Mouse (Mus musculus): ENCODE results near the gene Wnk3. TPM values are rescaled to one million over a fixed set of nuclear protein-coding genes. Genes with fewer than 3 reads are reported as not detected.
A peak's percentile ranks its signal among the peaks of the same experiment; 100 is the strongest.

Wnk3 gene
- polyA plus RNA-seq, 1 experiment from 2014 or later = 12.6 TPM

GRCm38 (mm10) chrX:151345333-151346125 lies 147.7 kb downstream of the Wnk3 start:
- Histone ChIP-seq H3K4me3 (peak overlapping the region; percentile 63), H3K4me2 (peak overlapping the region; percentile 68), H3K4me1 (peaks cover 17% of the 10 kb centered on the region), H3K27ac (no peak overlapping the region), H3K27me3 (no peaks in the 10 kb centered on the region), H3K36me3 (ENCODE audit: poor library complexity, severe bottlenecking) (no peaks in the 10 kb centered on the region), H3K9ac (peak overlapping the region; percentile 72), H3K9me3 (replicated peaks) (no peaks in the 10 kb centered on the region)
- ATAC-seq = no peak
- WGBS = 24% methylated on average over 11 of the region's 11 CpGs

- no peak overlapping the region for H3K4me3 ChIP-seq
- H3K9me3 ChIP-seq (replicated peaks) = no peaks in the 10 kb centered on the region
- no peaks in the 10 kb centered on the region for H3K36me3 ChIP-seq (ENCODE audit: poor library complexity, severe bottlenecking)
- H3K4me2 ChIP-seq = no peak overlapping the region
- H3K9ac ChIP-seq = no peak overlapping the region
- ATAC-seq = no peak
- H3K4me1 ChIP-seq = peaks cover 17% of the 10 kb centered on the region
- H3K27me3 ChIP-seq = no peaks in the 10 kb centered on the region
- no peak overlapping the region for H3K27ac ChIP-seq
Observed at GRCm38 (mm10) chrX:151347278-151347677, 149.4 kb downstream of the Wnk3 start.

- Histone ChIP-seq H3K4me1 (peaks cover 17% of the 10 kb centered on the region), H3K4me3 (no peak overlapping the region), H3K27me3 (no peaks in the 10 kb centered on the region), H3K9ac (no peak overlapping the region), H3K4me2 (no peak overlapping the region), H3K36me3 (ENCODE audit: poor library complexity, severe bottlenecking) (no peaks in the 10 kb centered on the region), H3K9me3 (replicated peaks) (no peaks in the 10 kb centered on the region), H3K27ac (no peak overlapping the region)
- ATAC-seq = no peak
- WGBS = 93% methylated on average over 5 of the region's 5 CpGs
Observed at GRCm38 (mm10) chrX:151349322-151349721, 151.4 kb downstream of the Wnk3 start.

Other genes starting within 250 kb of the Wnk3 start
- 54.7 and 62.1 TPM in 2 replicates for gene Gnl3l, start 180.8 kb upstream of the Wnk3 start, polyA plus RNA-seq (2015; fragmentation: Nextera tagmentation; extraction: Ambion mirVana)
- gene Fgd1, start 151.9 kb upstream of the Wnk3 start, polyA plus RNA-seq (2015; fragmentation: Nextera tagmentation; extraction: Ambion mirVana) = 9.2 and 11.0 TPM in 2 replicates
- gene Tsr2, start 101.5 kb upstream of the Wnk3 start, polyA plus RNA-seq (2015; fragmentation: Nextera tagmentation; extraction: Ambion mirVana) = 37.9 and 40.9 TPM in 2 replicates
- gene Fam120c, start 146.1 kb downstream of the Wnk3 start, polyA plus RNA-seq (2015; fragmentation: Nextera tagmentation; extraction: Ambion mirVana) = 4.9 TPM in 2 replicates